ENCODE assay signal across 7 mouse cellular contexts in the genomic region with DNA sequence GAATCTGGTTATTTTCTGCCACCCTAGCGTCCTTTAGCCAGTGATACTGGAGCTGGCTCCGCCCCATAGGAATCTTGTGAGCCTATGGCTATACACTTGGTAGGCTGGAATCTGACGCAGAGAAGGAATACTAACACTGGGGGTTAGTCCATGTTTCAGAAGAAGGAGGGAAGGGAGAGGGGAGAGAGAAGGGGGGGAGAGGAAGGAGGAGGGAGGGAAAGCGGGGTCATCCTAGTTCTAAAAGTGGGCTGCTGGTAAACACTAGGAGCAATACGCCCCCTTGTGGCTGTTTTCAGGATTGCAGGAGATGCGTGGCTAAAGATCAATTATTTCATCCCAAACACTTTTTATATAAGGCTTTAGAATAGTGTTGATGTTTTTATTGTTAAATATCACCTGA. TPM values are rescaled to one million over a fixed set of nuclear protein-coding genes. Genes with fewer than 3 reads are reported as not detected.
DNase-seq lines count a peak whose midpoint lies in the region; TF ChIP-seq lines count a peak whose summit lies in the region.

No protein-coding gene starts in this region.

- peak; percentile 81 for TF ChIP-seq RAD21 in MEL (IDR thresholded peaks at IDR 0.05; ENCODE audit: low read depth, low read length)

- TF ChIP-seq POLR2A in MEL (IDR thresholded peaks at IDR 0.05; ENCODE audit: control insufficient read depth in 1 of 2, insufficient read depth in 1 of 2, low read depth in 1 of 2, low read length in 2 of 2, poor library complexity in 1 of 2) = no peak
- TF ChIP-seq POLR2A in lung, adult 2 months (IDR thresholded peaks at IDR 0.05; ENCODE audit: borderline replicate concordance, extremely low read depth, low read depth, low read length) = no peak

- no peak for TF ChIP-seq EP300 in MEL (IDR thresholded peaks at IDR 0.05; ENCODE audit: low read depth in 1 of 2, low read length in 2 of 2)

- H3K9ac ChIP-seq in MEL (ENCODE audit: control insufficient read depth, low read depth, low read length, poor library complexity, severe bottlenecking) = no peak overlapping the region

- peak; percentile 71 to 82 (median 78) for TF ChIP-seq CTCF in MEL (IDR thresholded peaks at IDR 0.05 in 2 of 3, conservative IDR thresholded peaks at IDR 0.05 in 1 of 3; ENCODE audit: control insufficient read depth in 1 of 3, insufficient read depth in 1 of 3, low read depth in 2 of 3, low read length in 3 of 3, poor library complexity in 1 of 3, severe bottlenecking in 1 of 3)
- peak; percentile 55 for TF ChIP-seq CTCF in lung, adult 2 months (IDR thresholded peaks at IDR 0.05; ENCODE audit: insufficient read depth, low read length)

- H3K4me3 ChIP-seq in MEL (ENCODE audit: control insufficient read depth in 1 of 2, insufficient read depth in 1 of 2, low read depth in 2 of 2, low read length in 2 of 2) = no peak overlapping the region
- no peak overlapping the region for H3K4me3 ChIP-seq in lung, adult 2 months (replicated peaks; ENCODE audit: extremely low read depth, low read depth, low read length)

- H3K36me3 ChIP-seq in MEL (ENCODE audit: control insufficient read depth in 1 of 2, insufficient read depth in 2 of 2, low read length in 2 of 2) = no peaks in the 10 kb centered on the region

- no peaks in the 10 kb centered on the region for H3K9me3 ChIP-seq in MEL (replicated peaks; ENCODE audit: insufficient read depth, low read length)

- WGBS in lung, adult 2 months = 23% methylated on average over 6 of the region's 6 CpGs

- H3K79me2 ChIP-seq in MEL (ENCODE audit: control insufficient read depth, insufficient read depth, low read length, poor library complexity) = no peaks in the 10 kb centered on the region

- no peaks in the 10 kb centered on the region for H3K27me3 ChIP-seq in MEL (ENCODE audit: control insufficient read depth in 1 of 2, insufficient read depth in 2 of 2, low read length in 2 of 2)

- no peaks in the 10 kb centered on the region for H3K4me1 ChIP-seq in MEL (ENCODE audit: control insufficient read depth in 1 of 2, insufficient read depth in 2 of 2, low read length in 2 of 2)
- H3K4me1 ChIP-seq in lung, adult 2 months (ENCODE audit: control insufficient read depth, insufficient read depth, low read length) = no peaks in the 10 kb centered on the region

- peak; percentile 68 to 69 for DNase-seq in B cell, adult 2 months
- peak; percentile 56 for DNase-seq in MEL (ENCODE audit: low read depth, low spot score)
- DNase-seq in cerebellum, postnatal 36 days = peak; percentile 51 to 67
- peak; percentile 67 for DNase-seq in gastrocnemius, postnatal 10 days
- DNase-seq in kidney, postnatal 14 days = peak; percentile 59
- DNase-seq in lung, adult 2 months = peak; percentile 47
- peak; percentile 93 for DNase-seq in retina, embryonic 14.5 days (ENCODE audit: low spot score)

- no peak overlapping the region for H3K27ac ChIP-seq in MEL (ENCODE audit: control insufficient read depth, low read depth, low read length)

TF ChIP-seq in MEL, 35 proteins besides CTCF, POLR2A, EP300 and RAD21:
- peak; percentile 65 for TF ChIP-seq ZC3H11A (IDR thresholded peaks at IDR 0.05; ENCODE audit: low read depth, low read length)
- no peak for TF ChIP-seq ZKSCAN1 (IDR thresholded peaks at IDR 0.05; ENCODE audit: low read depth, low read length)
- TF ChIP-seq SMC3 (IDR thresholded peaks at IDR 0.05; ENCODE audit: low read depth, low read length) = peak; percentile 89

RNA-seq across cellular contexts. Expression of a gene that starts 27.2 kb away (rescaled TPM):
- 297 and 388 TPM in 2 replicates for total RNA-seq in MEL (2012; rRNA removed)
- 100 to 1,000 TPM; 243 to 846 TPM for polyA plus RNA-seq in MEL (2012; ENCODE audit: insufficient read depth in 1 of 2, insufficient read length in 2 of 2, low read depth in 1 of 2, low replicate concordance in 2 of 2, missing spikeins in 1 of 2)
- 10 to 100 TPM; 14.5 to 17.7 TPM for total RNA-seq in gastrocnemius, postnatal 10 days (2021)
- 4.7 and 4.8 TPM in 2 replicates for polyA plus RNA-seq in lung, adult 2 months (2012; rRNA removed)

RNA-seq across cellular contexts. Expression of a gene that starts 33.6 kb away (rescaled TPM):
- total RNA-seq in MEL (2012; rRNA removed) = 23.4 and 26.0 TPM in 2 replicates
- 10 to 100 TPM; 28.5 to 76.4 TPM for polyA plus RNA-seq in MEL (2012; ENCODE audit: insufficient read depth in 1 of 2, insufficient read length in 2 of 2, low read depth in 1 of 2, low replicate concordance in 2 of 2, missing spikeins in 1 of 2)
- 10 to 100 TPM in 1 of 2 experiments, 1 to 10 TPM in 1; 9.8 to 14.0 TPM for total RNA-seq in gastrocnemius, postnatal 10 days (2021)
- 18.1 and 21.3 TPM in 2 replicates for polyA plus RNA-seq in lung, adult 2 months (2012; rRNA removed)

RNA-seq across cellular contexts. Expression of a gene that starts 48.6 kb away (rescaled TPM):
- total RNA-seq in MEL (2012; rRNA removed) = not detected in 2 replicates
- not detected for polyA plus RNA-seq in MEL (2012; ENCODE audit: insufficient read depth in 1 of 2, insufficient read length in 2 of 2, low read depth in 1 of 2, low replicate concordance in 2 of 2, missing spikeins in 1 of 2)
- total RNA-seq in gastrocnemius, postnatal 10 days (2021) = 1 to 10 TPM; 3.0 to 4.1 TPM
- polyA plus RNA-seq in lung, adult 2 months (2012; rRNA removed) = 0.22 and 0.45 TPM in 2 replicates

Comparison
In these comparisons a context has a peak if more than half of its experiments do, and no peak if none do; other contexts are left out.
1. RNA of a gene that starts 27.2 kb away (total RNA-seq): 297 to 388 TPM in MEL; 14.5 to 17.7 TPM in gastrocnemius, postnatal 10 days; every median in the first group is over 10 times any median in the second.
2. Peak in every context shown above with its lines, with median percentiles within 50 percentile points of each other: DNase-seq.